Mouse (Mus musculus) forebrain, embryonic 10.5 days (tissue): Measurements from ENCODE around the gene Gngt1. TPM values are rescaled to one million over a fixed set of nuclear protein-coding genes. Genes with fewer than 3 reads are reported as not detected.

Source experiments
- DNase-seq: peaks from one replicate; pipeline ENCODE4 v3.0.0-alpha.2; 2017; ENCODE audit warnings: low spot score; ENCODE audit errors: extremely low spot score
- H3K27ac ChIP-seq: fragments of 300-500 bp; sonication (generic); 2 replicates; pipeline ENCODE4 v1.5.1; 2016; ENCODE audit warnings: mild to moderate bottlenecking
- H3K27me3 ChIP-seq: fragments of 300-500 bp; sonication (generic); 2 replicates; pipeline ENCODE4 v1.6.1; 2016; ENCODE audit warnings: mild to moderate bottlenecking; ENCODE audit not compliant: poor library complexity, severe bottlenecking
- H3K36me3 ChIP-seq: fragments of 300-500 bp; sonication (generic); replicated peaks from 2 replicates; pipeline ENCODE4 v1.6.1; 2016; ENCODE audit warnings: mild to moderate bottlenecking, moderate library complexity
- H3K4me1 ChIP-seq: fragments of 300-500 bp; sonication (generic); 2 replicates; pipeline ENCODE4 v1.6.1; 2016
- H3K4me3 ChIP-seq: fragments of 300-500 bp; sonication (generic); 2 replicates; pipeline ENCODE4 v1.5.1; 2016; ENCODE audit warnings: mild to moderate bottlenecking, moderate library complexity
- H3K9me3 ChIP-seq: fragments of 300-500 bp; sonication (generic); 2 replicates; pipeline ENCODE4 v1.6.1; 2016; ENCODE audit warnings: mild to moderate bottlenecking, moderate library complexity
- WGBS: fragments of 180-500 bp; shearing (Covaris S2); methylation state at CpG from one replicate; pipeline ENCODE4 v1.1.7; 2016; 5-methylcytosine and 5-hydroxymethylcytosine counted together
- polyA plus RNA-seq: library from polyadenylated mRNA; unstranded; fragments of >200 nt; fragmentation: Nextera tagmentation; extraction: Ambion mirVana; gene quantifications from 2 replicates; pipeline ENCODE4 v1.2.1, GENCODE M21; 2016

The Gngt1 gene
- polyA plus RNA-seq, 1 experiment from 2014 or later, result not detected

- Histone ChIP-seq H3K9me3 (no peaks in the 10 kb centered on the region), H3K27ac (no peak overlapping the region), H3K27me3 (no peaks in the 10 kb centered on the region), H3K36me3 (no peaks in the 10 kb centered on the region), H3K4me1 (peaks cover 8% of the 10 kb centered on the region), H3K4me3 (no peak overlapping the region)
- WGBS, result 88% methylated on average over 2 of the region's 2 CpGs
- DNase-seq, result no peak
These were observed 15.0 kb downstream of the Gngt1 start for GRCm38 (mm10) chr6:4008501-4009040.

- H3K27ac ChIP-seq, result no peak overlapping the region
- no peak for DNase-seq
- H3K4me1 ChIP-seq, result no peaks in the 10 kb centered on the region
- H3K9me3 ChIP-seq, result no peaks in the 10 kb centered on the region
- H3K4me3 ChIP-seq, result no peak overlapping the region
- H3K27me3 ChIP-seq, result no peaks in the 10 kb centered on the region
- no peaks in the 10 kb centered on the region for H3K36me3 ChIP-seq
These were observed 16.0 kb downstream of the Gngt1 start for GRCm38 (mm10) chr6:4009548-4009947.

- Histone ChIP-seq H3K27ac (no peak overlapping the region), H3K27me3 (no peaks in the 10 kb centered on the region), H3K4me3 (no peak overlapping the region), H3K9me3 (no peaks in the 10 kb centered on the region), H3K4me1 (no peaks in the 10 kb centered on the region), H3K36me3 (no peaks in the 10 kb centered on the region)
- no peak for DNase-seq
- WGBS, result 85% methylated on average over 1 of the region's 1 CpGs
These were observed 29.1 kb downstream of the Gngt1 start for GRCm38 (mm10) chr6:4022645-4023044.

GRCm38 (mm10) chr6:4026367-4026766 lies 32.8 kb downstream of the Gngt1 start:
- Histone ChIP-seq H3K4me1 (no peaks in the 10 kb centered on the region), H3K27me3 (no peaks in the 10 kb centered on the region), H3K27ac (no peak overlapping the region), H3K9me3 (no peaks in the 10 kb centered on the region), H3K4me3 (no peak overlapping the region), H3K36me3 (no peaks in the 10 kb centered on the region)
- DNase-seq, result no peak
- WGBS, result 82% methylated on average over 2 of the region's 2 CpGs

- H3K27me3 ChIP-seq, result no peaks in the 10 kb centered on the region
- WGBS, result 85% methylated on average over 3 of the region's 3 CpGs
- H3K36me3 ChIP-seq, result no peaks in the 10 kb centered on the region
These were observed 37.4 kb downstream of the Gngt1 start for GRCm38 (mm10) chr6:4030956-4031355.

GRCm38 (mm10) chr6:4041821-4042220 lies 48.2 kb downstream of the Gngt1 start:
- H3K36me3 ChIP-seq, result no peaks in the 10 kb centered on the region
- H3K27ac ChIP-seq, result no peak overlapping the region
- H3K4me3 ChIP-seq, result no peak overlapping the region
- no peak for DNase-seq
- H3K27me3 ChIP-seq, result no peaks in the 10 kb centered on the region
- H3K9me3 ChIP-seq, result no peaks in the 10 kb centered on the region
- 82% methylated on average over 1 of the region's 1 CpGs for WGBS
- H3K4me1 ChIP-seq, result no peaks in the 10 kb centered on the region

More at GRCm38 (mm10) chr6:4030956-4031355, 37.4 kb downstream of the Gngt1 start:
- H3K9me3 ChIP-seq, result no peaks in the 10 kb centered on the region
- H3K4me1 ChIP-seq, result no peaks in the 10 kb centered on the region
- no peak overlapping the region for H3K27ac ChIP-seq
- H3K4me3 ChIP-seq, result no peak overlapping the region
- DNase-seq, result no peak

Other genes with a start within 250 kb of the Gngt1 start
- 0.11 and 0.20 TPM in 2 replicates for gene Calcr, start 229.1 kb upstream of the Gngt1 start, polyA plus RNA-seq
- 0.49 and 0.53 TPM in 2 replicates for gene Tfpi2, start 4.9 kb upstream of the Gngt1 start, polyA plus RNA-seq
- 24.3 and 26.4 TPM in 2 replicates for gene Gng11, start 10.1 kb downstream of the Gngt1 start, polyA plus RNA-seq
- 60.5 and 63.3 TPM in 2 replicates for gene Bet1, start 93.2 kb downstream of the Gngt1 start, polyA plus RNA-seq